Mouse (Mus musculus) G1E (cell line): Measurements from ENCODE around the gene Lrrc8d. TPM values are rescaled to one million over a fixed set of nuclear protein-coding genes. Genes with fewer than 3 reads are reported as not detected.

Experiments
- ATAC-seq: 2 replicates; pipeline ENCODE4 v1.8.0; 2016; ENCODE audit warnings: mild to moderate bottlenecking; ENCODE audit not compliant: insufficient number of reproducible peaks, poor library complexity, low FRiP score, severe bottlenecking; ENCODE audit errors: extremely low read depth
- DNase-seq: peaks from one replicate; pipeline ENCODE4 v3.0.0; 2012; ENCODE audit warnings: low spot score
- H3K27me3 ChIP-seq: 2 replicates; pipeline ENCODE4 v1.6.1; 2012; ENCODE audit warnings: mild to moderate bottlenecking, low read length, inconsistent platforms; ENCODE audit not compliant: insufficient read depth
- H3K36me3 ChIP-seq: replicated peaks from 2 replicates; pipeline ENCODE3; 2012; ENCODE audit warnings: mild to moderate bottlenecking, inconsistent platforms
- H3K4me1 ChIP-seq: 2 replicates; pipeline ENCODE4 v1.6.1; 2012; ENCODE audit warnings: low read depth, low read length, inconsistent platforms, mixed read lengths; ENCODE audit not compliant: insufficient read depth
- H3K4me3 ChIP-seq: 2 replicates; pipeline ENCODE4 v1.5.1; 2012; ENCODE audit warnings: low read depth, mild to moderate bottlenecking, inconsistent platforms, low read length, moderate library complexity, mixed read lengths
- H3K9me3 ChIP-seq: replicated peaks from 2 replicates; pipeline ENCODE4 v1.6.1; 2012; ENCODE audit warnings: inconsistent platforms
- CTCF ChIP-seq: IDR thresholded peaks from 2 replicates; pipeline ENCODE4 v1.5.1; 2012; ENCODE audit warnings: low read depth, low read length, inconsistent platforms, mixed read lengths
- GATA1 ChIP-seq: IDR thresholded peaks from 2 replicates; pipeline ENCODE4 v1.6.1; 2012; ENCODE audit warnings: borderline replicate concordance, low read length, inconsistent platforms, mixed read lengths
- GATA2 ChIP-seq: IDR thresholded peaks from 2 replicates; pipeline ENCODE4 v1.6.1; 2012; ENCODE audit warnings: low read depth, low read length, inconsistent platforms, borderline replicate concordance
- POLR2AphosphoS5 ChIP-seq: IDR thresholded peaks from 2 replicates; pipeline ENCODE4 v1.6.1; 2012; ENCODE audit warnings: low read depth, low read length, inconsistent platforms; ENCODE audit not compliant: insufficient replicate concordance
- TAL1 ChIP-seq: conservative IDR thresholded peaks from 2 replicates; pipeline ENCODE4 v1.6.1; 2012; ENCODE audit warnings: low read depth, low read length, inconsistent platforms, mixed read lengths
- polyA plus RNA-seq: library from polyadenylated mRNA; stranded (reverse); fragments of >175 nt; gene quantifications from 2 replicates; pipeline ENCODE4 v1.2.3, GENCODE M21; 2012
- total RNA-seq, 2 experiments: library from RNA; stranded (forward) in 1 of 2; stranded (reverse) in 1 of 2; fragments of 200-1000 nt in 1 of 2; fragments of >200 nt in 1 of 2; fragmentation: Nextera tagmentation in 1 of 2; gene quantifications; 2 replicates each; pipeline ENCODE4 v1.2.3; 2014 to 2017

Gene Lrrc8d
- total and polyA plus RNA-seq, 3 experiments, result 0.23 to 0.38 TPM; not detected in 1

- Histone ChIP-seq H3K4me1 (no peaks in the 10 kb centered on the region), H3K9me3 (peaks cover 35% of the 10 kb centered on the region), H3K4me3 (no peak overlapping the region), H3K36me3 (no peaks in the 10 kb centered on the region), H3K27me3 (no peaks in the 10 kb centered on the region)
- no peak for DNase-seq
- ATAC-seq, result no peak
- no peak for TF ChIP-seq TAL1
- TF ChIP-seq POLR2AphosphoS5, result no peak
- no peak for TF ChIP-seq CTCF
- no peak for TF ChIP-seq GATA2
- no peak for TF ChIP-seq GATA1
Measured at GRCm38 (mm10) chr5:105730193-105730831, 30.5 kb downstream of the Lrrc8d start.

DNA sequence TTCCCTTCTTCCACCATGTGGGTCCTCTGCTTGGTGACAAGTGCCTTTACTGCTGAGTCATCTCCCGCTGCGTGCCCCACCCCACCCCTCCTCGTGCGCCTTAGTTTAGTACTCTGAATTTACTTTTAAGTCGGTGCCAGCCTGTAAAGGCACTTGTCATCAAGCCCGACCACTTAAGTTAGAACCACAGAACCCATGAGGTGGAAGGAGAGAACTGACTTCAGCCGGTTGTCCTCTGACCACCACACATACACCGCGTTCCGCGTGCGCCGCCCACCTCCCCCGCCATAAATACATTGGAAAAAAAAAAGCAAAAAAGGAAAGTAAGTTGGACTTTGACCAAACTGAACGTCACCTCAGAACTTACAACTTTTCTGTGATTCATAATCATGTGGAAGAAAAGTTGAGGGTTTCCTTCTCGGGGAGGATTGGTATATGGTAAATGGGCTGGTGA lies 31.4 kb downstream of the Lrrc8d start:
- H3K27me3 ChIP-seq, result no peaks in the 10 kb centered on the region
- no peaks in the 10 kb centered on the region for H3K4me1 ChIP-seq
- no peak for ATAC-seq
- DNase-seq, result no peak
- peaks cover 35% of the 10 kb centered on the region for H3K9me3 ChIP-seq
- H3K4me3 ChIP-seq, result no peak overlapping the region
- no peaks in the 10 kb centered on the region for H3K36me3 ChIP-seq
- no peak for TF ChIP-seq TAL1

- no peak for ATAC-seq
- no peaks in the 10 kb centered on the region for H3K4me1 ChIP-seq
- no peak for DNase-seq
Measured at GRCm38 (mm10) chr5:105731627-105732432, 32.1 kb downstream of the Lrrc8d start.

DNA sequence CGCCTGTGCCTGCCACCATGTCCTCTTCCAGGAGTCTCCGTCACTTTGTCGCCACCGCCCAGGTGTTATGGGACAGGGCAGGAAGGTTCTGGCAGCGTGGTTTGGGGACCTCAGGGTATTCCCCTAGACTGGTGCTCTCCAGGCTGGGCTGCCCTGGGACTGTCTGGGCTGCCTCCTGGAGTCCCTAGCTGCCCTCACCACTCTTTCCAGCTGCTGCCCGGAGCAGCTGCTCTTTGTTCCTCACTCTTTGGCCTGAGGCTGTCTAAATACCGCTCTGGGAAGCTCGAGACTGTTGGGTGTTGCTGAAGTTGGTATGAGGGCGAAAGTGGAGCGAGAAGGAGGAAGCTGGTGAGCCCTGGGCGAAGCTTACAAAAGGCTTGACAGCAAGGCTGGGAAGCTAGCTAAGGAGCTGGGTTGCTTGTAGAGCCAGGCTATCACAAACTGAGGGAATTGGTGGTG lies 32.7 kb downstream of the Lrrc8d start:
- Histone ChIP-seq H3K4me3 (no peak overlapping the region), H3K4me1 (no peaks in the 10 kb centered on the region), H3K36me3 (no peaks in the 10 kb centered on the region), H3K9me3 (peaks cover 35% of the 10 kb centered on the region), H3K27me3 (no peaks in the 10 kb centered on the region)
- DNase-seq (no peak), ATAC-seq (no peak)
- TF ChIP-seq TAL1, result no peak
- TF ChIP-seq GATA1, result no peak
- no peak for TF ChIP-seq POLR2AphosphoS5
- no peak for TF ChIP-seq GATA2
- no peak for TF ChIP-seq CTCF

More at GRCm38 (mm10) chr5:105731627-105732432, 32.1 kb downstream of the Lrrc8d start:
- Histone ChIP-seq H3K9me3 (peaks cover 35% of the 10 kb centered on the region), H3K4me3 (no peak overlapping the region; the same call in 1 of the 2 replicates), H3K36me3 (no peaks in the 10 kb centered on the region), H3K27me3 (no peaks in the 10 kb centered on the region)
- TF ChIP-seq CTCF (no peak), GATA1 (no peak), TAL1 (no peak), POLR2AphosphoS5 (no peak), GATA2 (no peak)

- Histone ChIP-seq H3K4me3 (no peak overlapping the region), H3K9me3 (peaks cover 35% of the 10 kb centered on the region), H3K4me1 (no peaks in the 10 kb centered on the region), H3K36me3 (no peaks in the 10 kb centered on the region), H3K27me3 (no peaks in the 10 kb centered on the region)
- ATAC-seq (no peak), DNase-seq (no peak)
- TF ChIP-seq TAL1, result no peak
- TF ChIP-seq CTCF, result no peak
- no peak for TF ChIP-seq POLR2AphosphoS5
- TF ChIP-seq GATA2, result no peak
- TF ChIP-seq GATA1, result no peak
Measured at GRCm38 (mm10) chr5:105733226-105733625, 33.5 kb downstream of the Lrrc8d start.

DNA sequence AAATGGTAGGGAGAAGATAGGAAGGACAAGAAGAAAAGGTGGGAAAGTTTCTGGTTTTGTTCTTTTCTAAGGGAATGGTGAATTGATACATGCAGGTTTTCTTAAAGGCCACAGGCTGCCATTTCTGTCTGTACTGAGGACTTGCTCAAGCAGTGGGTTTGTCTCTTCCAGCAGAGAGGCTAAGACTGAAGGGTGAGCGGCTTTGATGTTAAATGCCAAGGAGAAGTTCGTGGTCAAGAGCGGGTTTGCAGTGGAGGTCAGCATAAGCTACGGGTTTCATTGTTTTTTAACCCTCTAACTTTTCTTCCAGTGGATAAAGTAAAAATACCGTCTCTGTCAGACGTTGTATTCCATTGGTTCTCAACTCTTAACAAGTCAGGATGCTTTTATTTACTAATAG lies 36.6 kb downstream of the Lrrc8d start:
- H3K36me3 ChIP-seq, result no peaks in the 10 kb centered on the region
- no peaks in the 10 kb centered on the region for H3K27me3 ChIP-seq
- peaks cover 32% of the 10 kb centered on the region for H3K9me3 ChIP-seq
- TF ChIP-seq POLR2AphosphoS5 (no peak), CTCF (no peak), TAL1 (no peak)
- H3K4me3 ChIP-seq, result no peak overlapping the region
- DNase-seq (no peak), ATAC-seq (no peak)
- H3K4me1 ChIP-seq, result no peaks in the 10 kb centered on the region
